Mouse (Mus musculus): Measurements from ENCODE around the gene Efhc1.

DNA sequence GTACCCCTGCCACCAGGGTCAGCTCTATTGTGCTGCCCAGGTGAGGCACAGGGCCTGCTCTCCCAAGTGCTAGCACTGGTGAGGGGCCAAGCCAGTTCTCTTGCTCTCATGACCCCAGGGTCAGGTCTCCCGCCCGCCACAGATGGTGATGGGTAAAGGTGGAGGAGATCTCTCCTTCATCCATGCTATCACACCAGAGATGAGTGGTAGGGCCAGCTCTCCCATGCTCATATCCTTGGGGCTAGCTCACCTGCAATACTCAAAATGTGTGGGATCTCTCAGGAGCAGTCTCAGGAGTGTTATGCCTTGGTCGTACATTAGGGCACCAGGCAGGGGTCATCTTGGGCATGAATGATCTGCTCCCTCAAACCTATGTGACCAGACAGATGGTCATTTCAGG, 36.7 kb upstream of the Efhc1 start:
- no peak for TF ChIP-seq CTCF (conservative IDR thresholded peaks at IDR 0.05; ENCODE audit: low read length)
- TF ChIP-seq NANOG (IDR thresholded peaks at IDR 0.05; ENCODE audit: borderline replicate concordance, low read length): no peak
- TF ChIP-seq POU5F1 (IDR thresholded peaks at IDR 0.05; ENCODE audit: borderline replicate concordance, low read length): no peak
